In genomic region chr1:170732596-170732890, GRCm38 (mm10) we compare ENCODE assay signal across 10 mouse cellular contexts.
"Had no signal": no experiment of that assay in that cellular context is flagged by ENCODE, and none has a peak within 500 bp of the region (broad histone marks: within the 10 kb centered on the region; RNA-seq: fewer than 3 reads in every experiment).

No protein-coding gene starts in this region.

- H3K4me1 ChIP-seq: midbrain, embryonic 13.5 days; neural tube, embryonic 15.5 days had no signal

- H3K27me3 ChIP-seq: midbrain, embryonic 13.5 days; neural tube, embryonic 15.5 days had no signal

- ATAC-seq: midbrain, embryonic 13.5 days had no signal

- H3K9ac ChIP-seq: liver, embryonic 14.5 days; midbrain, embryonic 13.5 days; neural tube, embryonic 15.5 days had no signal

- H3K9me3 ChIP-seq: midbrain, embryonic 13.5 days; neural tube, embryonic 15.5 days had no signal

- H3K4me2 ChIP-seq: midbrain, embryonic 13.5 days; neural tube, embryonic 15.5 days had no signal

- H3K27ac ChIP-seq: liver, embryonic 14.5 days; midbrain, embryonic 13.5 days; neural tube, embryonic 15.5 days had no signal

- DNase-seq: kidney, adult 18-20 months; kidney, postnatal 10 days; kidney, postnatal 4 days; lung, adult 18-20 months; right cerebral cortex, postnatal 4 days; spleen, adult 18-20 months; thymus, postnatal 4 days had no signal

- H3K36me3 ChIP-seq: midbrain, embryonic 13.5 days; neural tube, embryonic 15.5 days had no signal

- H3K4me3 ChIP-seq: midbrain, embryonic 13.5 days; neural tube, embryonic 15.5 days had no signal
